Mouse (Mus musculus) heart, adult 2 months (tissue): ENCODE data around the gene Tbc1d22a. TPM values are rescaled to one million over a fixed set of nuclear protein-coding genes. Genes with fewer than 3 reads are reported as not detected.

Experiments used
- DNase-seq, 2 experiments: peaks; one replicate each; pipeline ENCODE4 v3.0.0; 2021
- H3K27ac ChIP-seq: fragments of 200-600 bp; 2 replicates; pipeline ENCODE4 v1.8.1; 2022
- H3K27me3 ChIP-seq: fragments of 200-500 bp; 2 replicates; pipeline ENCODE4 v1.6.1; 2012; ENCODE audit warnings: mild to moderate bottlenecking, low read length, inconsistent platforms, mixed read lengths; ENCODE audit not compliant: control insufficient read depth, insufficient read depth
- H3K36me3 ChIP-seq: fragments of 200-500 bp; 2 replicates; pipeline ENCODE4 v1.6.1; 2012; ENCODE audit warnings: low read length, inconsistent platforms; ENCODE audit not compliant: control insufficient read depth, insufficient read depth
- H3K4me1 ChIP-seq: fragments of 200-500 bp; 2 replicates; pipeline ENCODE4 v1.6.1; 2011; ENCODE audit warnings: low read length; ENCODE audit not compliant: control insufficient read depth, insufficient read depth
- H3K4me3 ChIP-seq: fragments of 200-600 bp; 2 replicates; pipeline ENCODE4 v1.8.1; 2022
- H3K79me2 ChIP-seq: fragments of 200-500 bp; replicated peaks from 2 replicates; pipeline ENCODE4 v1.6.1; 2012; ENCODE audit warnings: mild to moderate bottlenecking, inconsistent platforms, low read length, moderate library complexity, mixed read lengths; ENCODE audit not compliant: control insufficient read depth, insufficient read depth
- H3K9ac ChIP-seq: fragments of 200-500 bp; 2 replicates; pipeline ENCODE4 v1.6.1; 2012; ENCODE audit warnings: low read depth, mild to moderate bottlenecking, control low read depth, inconsistent platforms, low read length, mixed read lengths
- CTCF ChIP-seq: fragments of 200-600 bp; IDR thresholded peaks from 2 replicates; pipeline ENCODE4 v1.8.1; 2022; ENCODE audit warnings: antibody characterized with exemption, mild to moderate bottlenecking, moderate library complexity
- EP300 ChIP-seq: fragments of 200-500 bp; IDR thresholded peaks from 2 replicates; pipeline ENCODE4 v1.6.1; 2011; ENCODE audit warnings: low read depth, low read length, control low read depth; ENCODE audit not compliant: insufficient read depth
- POLR2A ChIP-seq: fragments of 200-500 bp; IDR thresholded peaks from 2 replicates; pipeline ENCODE4 v1.6.1; 2011; ENCODE audit warnings: mild to moderate bottlenecking, low read depth, low read length, control low read depth; ENCODE audit not compliant: insufficient read depth
- WGBS: fragments of 180-500 bp; shearing (Covaris S2); methylation state at CpG from one replicate; pipeline ENCODE4 v1.1.7; 2018; 5-methylcytosine and 5-hydroxymethylcytosine counted together
- intact Hi-C: fragments of 180-260 bp; cut with DNase I; formaldehyde crosslinking; loops from one replicate; pipeline ENCODE4 v1.15.1; 2025
- polyA plus RNA-seq: library from polyadenylated mRNA; depleted of rRNA; stranded (reverse); fragments of >200 nt; gene quantifications from 2 replicates; pipeline ENCODE4 v1.2.3, GENCODE M21; 2012
- total RNA-seq, 2 experiments: library from RNA; stranded (reverse); gene quantifications; 2 replicates each; pipeline ENCODE4 v1.2.3; 2021

The Tbc1d22a gene
- total and polyA plus RNA-seq, 3 experiments = 21.8 to 25.6 (median 23.2) TPM

- intact Hi-C loops = no loop called here
- no peak for DNase-seq
- H3K4me3 ChIP-seq = no peak overlapping the region
- H3K79me2 ChIP-seq = no peaks in the 10 kb centered on the region
- no peaks in the 10 kb centered on the region for H3K4me1 ChIP-seq
- no peaks in the 10 kb centered on the region for H3K27me3 ChIP-seq
- H3K9ac ChIP-seq = no peak overlapping the region
- WGBS = 73% methylated on average over 8 of the region's 8 CpGs
- H3K27ac ChIP-seq = no peak overlapping the region
- no peak for TF ChIP-seq POLR2A
- TF ChIP-seq CTCF = no peak
- no peak for TF ChIP-seq EP300
- no peaks in the 10 kb centered on the region for H3K36me3 ChIP-seq
Measured at GRCm38 (mm10) chr15:86424971-86425370, 210.7 kb downstream of the Tbc1d22a start.

GRCm38 (mm10) chr15:86426364-86427000 lies 212.2 kb downstream of the Tbc1d22a start:
- WGBS = 60% methylated on average over 5 of the region's 5 CpGs
- Histone ChIP-seq H3K9ac (no peak overlapping the region), H3K27ac (no peak overlapping the region), H3K27me3 (no peaks in the 10 kb centered on the region), H3K4me3 (no peak overlapping the region), H3K36me3 (no peaks in the 10 kb centered on the region), H3K79me2 (no peaks in the 10 kb centered on the region), H3K4me1 (no peaks in the 10 kb centered on the region)
- no peak for TF ChIP-seq POLR2A
- TF ChIP-seq CTCF = no peak
- TF ChIP-seq EP300 = no peak
- DNase-seq = no peak
- intact Hi-C loops = no loop called here

- TF ChIP-seq POLR2A = no peak
- no peak for TF ChIP-seq CTCF
- no peak for TF ChIP-seq EP300
- H3K4me1 ChIP-seq = no peaks in the 10 kb centered on the region
- no peaks in the 10 kb centered on the region for H3K79me2 ChIP-seq
- H3K36me3 ChIP-seq = no peaks in the 10 kb centered on the region
- no peak overlapping the region for H3K4me3 ChIP-seq
- intact Hi-C loops = no loop called here
- DNase-seq = no peak
- no peak overlapping the region for H3K27ac ChIP-seq
- no peaks in the 10 kb centered on the region for H3K27me3 ChIP-seq
- no peak overlapping the region for H3K9ac ChIP-seq
- WGBS = 82% methylated on average over 4 of the region's 4 CpGs
Measured at GRCm38 (mm10) chr15:86427439-86427838, 213.2 kb downstream of the Tbc1d22a start.

- 98% methylated on average over 5 of the region's 5 CpGs for WGBS
- Histone ChIP-seq H3K36me3 (no peaks in the 10 kb centered on the region), H3K4me3 (no peak overlapping the region), H3K27ac (no peak overlapping the region), H3K79me2 (no peaks in the 10 kb centered on the region), H3K9ac (no peak overlapping the region), H3K4me1 (no peaks in the 10 kb centered on the region), H3K27me3 (no peaks in the 10 kb centered on the region)
- intact Hi-C loops = no loop called here
- no peak for DNase-seq
- TF ChIP-seq POLR2A = no peak
- TF ChIP-seq EP300 = no peak
- no peak for TF ChIP-seq CTCF
Measured at GRCm38 (mm10) chr15:86428496-86428895, 214.2 kb downstream of the Tbc1d22a start.

GRCm38 (mm10) chr15:86429766-86430335 lies 215.6 kb downstream of the Tbc1d22a start:
- Histone ChIP-seq H3K4me1 (no peaks in the 10 kb centered on the region), H3K9ac (no peak overlapping the region), H3K27me3 (no peaks in the 10 kb centered on the region), H3K36me3 (no peaks in the 10 kb centered on the region), H3K27ac (no peak overlapping the region), H3K4me3 (no peak overlapping the region), H3K79me2 (no peaks in the 10 kb centered on the region)
- intact Hi-C loops = no loop called here
- TF ChIP-seq POLR2A (no peak), CTCF (no peak), EP300 (no peak)
- DNase-seq = no peak
- WGBS = 97% methylated on average over 8 of the region's 8 CpGs

GRCm38 (mm10) chr15:86431539-86432080 lies 217.4 kb downstream of the Tbc1d22a start:
- no peak overlapping the region for H3K27ac ChIP-seq
- no peak for DNase-seq
- H3K36me3 ChIP-seq = no peaks in the 10 kb centered on the region
- intact Hi-C loops = no loop called here
- H3K79me2 ChIP-seq = no peaks in the 10 kb centered on the region
- TF ChIP-seq POLR2A = no peak
- TF ChIP-seq EP300 = no peak
- TF ChIP-seq CTCF = no peak
- no peak overlapping the region for H3K4me3 ChIP-seq
- no peaks in the 10 kb centered on the region for H3K4me1 ChIP-seq
- no peak overlapping the region for H3K9ac ChIP-seq
- WGBS = 84% methylated on average over 11 of the region's 11 CpGs
- H3K27me3 ChIP-seq = no peaks in the 10 kb centered on the region
